Mouse (Mus musculus) ES-Bruce4 (cell line): ENCODE data around the gene Snd1. TPM values are rescaled to one million over a fixed set of nuclear protein-coding genes. Genes with fewer than 3 reads are reported as not detected.

Experiments used
- H3K27ac ChIP-seq: 2 replicates; pipeline ENCODE4 v1.5.1; 2012; ENCODE audit warnings: low read length, inconsistent platforms; ENCODE audit not compliant: insufficient read depth
- H3K27me3 ChIP-seq: 2 replicates; pipeline ENCODE4 v1.6.1; 2012; ENCODE audit warnings: mild to moderate bottlenecking, low read length, inconsistent platforms; ENCODE audit not compliant: control insufficient read depth, poor library complexity, insufficient read depth, severe bottlenecking
- H3K36me3 ChIP-seq: 2 replicates; pipeline ENCODE4 v1.6.1; 2012; ENCODE audit warnings: inconsistent platforms, mild to moderate bottlenecking, low read length, moderate library complexity; ENCODE audit not compliant: control insufficient read depth, poor library complexity, insufficient read depth, severe bottlenecking
- H3K4me1 ChIP-seq: one replicate; pipeline ENCODE4 v1.8.1; 2011; ENCODE audit warnings: low read length; ENCODE audit not compliant: control insufficient read depth, insufficient read depth
- H3K4me3 ChIP-seq: 2 replicates; pipeline ENCODE4 v1.5.1; 2011; ENCODE audit warnings: low read depth, mild to moderate bottlenecking, low read length
- H3K9ac ChIP-seq: 2 replicates; pipeline ENCODE4 v1.6.1; 2012; ENCODE audit warnings: low read depth, mild to moderate bottlenecking, inconsistent platforms; ENCODE audit not compliant: poor library complexity, severe bottlenecking
- H3K9me3 ChIP-seq: replicated peaks from 2 replicates; pipeline ENCODE4 v1.6.1; 2012; ENCODE audit warnings: mild to moderate bottlenecking, low read length, inconsistent platforms; ENCODE audit not compliant: control insufficient read depth, poor library complexity, insufficient read depth, severe bottlenecking
- CTCF ChIP-seq: IDR thresholded peaks from one replicate; pipeline ENCODE4 v1.8.1; 2011; ENCODE audit warnings: low read depth, low read length
- EP300 ChIP-seq: IDR thresholded peaks from 2 replicates; pipeline ENCODE4 v1.6.1; 2011; ENCODE audit warnings: low read depth, low read length; ENCODE audit not compliant: insufficient read depth
- POLR2A ChIP-seq: IDR thresholded peaks from one replicate; pipeline ENCODE4 v1.8.1; 2011; ENCODE audit warnings: low read length; ENCODE audit not compliant: insufficient read depth
- polyA plus RNA-seq: library from polyadenylated mRNA; stranded (reverse); fragments of >200 nt; gene quantifications from 2 replicates; pipeline ENCODE4 v1.2.4, GENCODE M21; 2011; ENCODE audit warnings: low read depth; ENCODE audit not compliant: missing spikeins, insufficient read depth, insufficient read length

Gene Snd1
- polyA plus RNA-seq, 1 experiment = 155 TPM

DNA sequence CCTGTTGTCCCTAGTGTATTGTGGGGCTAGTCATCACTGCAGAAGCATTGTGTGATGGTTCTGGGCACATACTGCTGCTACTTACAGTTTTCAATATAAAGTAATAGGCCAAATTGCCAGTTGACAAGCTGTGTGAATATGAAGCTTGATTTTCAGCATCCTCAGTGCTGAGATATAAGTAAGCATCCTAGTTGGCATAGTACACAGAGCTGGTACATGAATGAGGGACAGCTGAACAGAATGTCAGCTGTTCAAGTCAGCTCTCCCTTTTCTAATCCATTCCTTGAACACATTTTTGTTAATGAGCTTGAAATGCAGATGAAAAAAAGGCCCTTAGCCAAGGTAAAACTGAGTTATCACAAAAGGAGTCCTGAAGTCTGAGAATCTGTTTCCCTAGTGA lies 217.7 kb downstream of the Snd1 start:
- no peak overlapping the region for H3K4me3 ChIP-seq
- H3K9me3 ChIP-seq = no peaks in the 10 kb centered on the region
- H3K36me3 ChIP-seq = no peaks in the 10 kb centered on the region
- H3K9ac ChIP-seq = no peak overlapping the region
- H3K4me1 ChIP-seq = peaks cover 2% of the 10 kb centered on the region
- no peak overlapping the region for H3K27ac ChIP-seq
- no peak for TF ChIP-seq POLR2A
- no peak for TF ChIP-seq EP300
- no peak for TF ChIP-seq CTCF
- H3K27me3 ChIP-seq = no peaks in the 10 kb centered on the region

GRCm38 (mm10) chr6:28697214-28697613 lies 222.3 kb downstream of the Snd1 start:
- Histone ChIP-seq H3K27me3 (no peaks in the 10 kb centered on the region), H3K9ac (no peak overlapping the region), H3K27ac (no peak overlapping the region), H3K4me1 (peaks cover 2% of the 10 kb centered on the region), H3K36me3 (no peaks in the 10 kb centered on the region), H3K9me3 (no peaks in the 10 kb centered on the region), H3K4me3 (no peak overlapping the region)
- no peak for TF ChIP-seq EP300
- TF ChIP-seq CTCF = no peak
- no peak for TF ChIP-seq POLR2A

DNA sequence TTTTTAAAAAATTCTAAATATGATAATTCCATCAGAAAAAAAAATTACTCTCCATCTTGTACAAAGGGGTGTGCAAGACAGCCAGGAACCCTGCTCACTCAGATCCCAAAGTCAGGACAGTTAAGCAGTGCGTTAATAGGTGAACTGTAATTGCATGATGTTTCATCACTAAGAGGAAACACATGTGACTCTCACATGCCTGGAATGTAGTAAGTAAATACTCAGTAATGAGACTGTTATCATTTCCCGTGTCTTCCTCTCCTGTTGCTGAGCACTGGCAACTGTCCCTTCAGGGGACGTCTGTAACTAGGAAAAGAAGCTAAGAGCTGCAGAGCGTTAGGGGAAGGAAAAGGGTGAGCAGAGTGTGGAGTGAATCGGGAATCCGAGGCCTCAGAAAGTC lies 229.7 kb downstream of the Snd1 start:
- Histone ChIP-seq H3K9ac (no peak overlapping the region), H3K4me1 (no peaks in the 10 kb centered on the region), H3K27ac (no peak overlapping the region), H3K27me3 (no peaks in the 10 kb centered on the region), H3K4me3 (no peak overlapping the region), H3K36me3 (peaks cover 5% of the 10 kb centered on the region), H3K9me3 (no peaks in the 10 kb centered on the region)
- TF ChIP-seq POLR2A (no peak), CTCF (no peak), EP300 (no peak)

DNA sequence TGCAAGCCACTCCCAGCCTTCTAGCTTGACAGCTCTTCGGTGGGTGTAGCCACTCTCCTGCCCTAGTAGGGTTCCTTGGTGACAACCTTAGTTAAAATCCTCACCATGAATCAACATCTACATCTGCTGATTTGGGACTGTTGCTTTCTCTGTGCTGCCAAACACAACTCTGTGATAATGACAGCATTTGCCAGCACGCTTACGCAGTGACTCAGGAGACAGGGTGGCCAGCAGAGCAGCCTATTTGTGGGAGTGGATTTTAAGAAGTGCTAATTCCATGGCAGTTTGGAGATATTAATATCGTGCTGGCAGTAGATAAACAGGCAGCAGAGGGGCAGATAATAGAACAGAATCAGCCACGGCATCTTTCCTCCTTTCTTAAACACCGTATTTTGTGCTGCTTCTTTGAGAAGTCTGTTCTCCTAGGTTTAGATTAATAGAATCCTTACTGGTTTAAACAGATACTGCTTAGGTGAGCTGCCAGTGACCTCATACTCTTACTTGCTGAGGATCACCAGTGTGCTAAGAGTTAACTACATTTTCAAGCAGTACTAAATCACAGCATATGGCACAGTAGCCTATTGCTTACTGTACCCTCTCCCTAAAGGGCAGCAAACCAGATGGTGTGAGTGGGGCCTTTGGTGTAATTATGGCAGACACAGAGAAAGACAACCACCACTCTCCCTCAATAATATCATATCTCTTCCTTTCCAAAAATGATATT lies 230.6 kb downstream of the Snd1 start:
- Histone ChIP-seq H3K27ac (no peak overlapping the region), H3K9ac (no peak overlapping the region)
- TF ChIP-seq POLR2A (no peak), EP300 (no peak), CTCF (no peak)

GRCm38 (mm10) chr6:28706108-28706975 lies 231.4 kb downstream of the Snd1 start:
- H3K27ac ChIP-seq = no peak overlapping the region
- H3K9ac ChIP-seq = no peak overlapping the region
- peaks cover 5% of the 10 kb centered on the region for H3K36me3 ChIP-seq
- no peaks in the 10 kb centered on the region for H3K4me1 ChIP-seq
- no peaks in the 10 kb centered on the region for H3K27me3 ChIP-seq
- H3K9me3 ChIP-seq = no peaks in the 10 kb centered on the region
- TF ChIP-seq POLR2A (no peak), CTCF (no peak), EP300 (no peak)
- no peak overlapping the region for H3K4me3 ChIP-seq

More for the DNA sequence above, 230.6 kb downstream of the Snd1 start:
- no peak overlapping the region for H3K4me3 ChIP-seq
- H3K4me1 ChIP-seq = no peaks in the 10 kb centered on the region
- no peaks in the 10 kb centered on the region for H3K9me3 ChIP-seq
- no peaks in the 10 kb centered on the region for H3K27me3 ChIP-seq
- peaks cover 5% of the 10 kb centered on the region for H3K36me3 ChIP-seq
